Mouse (Mus musculus): Measurements from ENCODE around the gene Trak1.

Gene Trak1

GRCm38 (mm10) chr9:121403157-121403671, 105.9 kb downstream of the Trak1 start:
- DNase-seq = peak; percentile 86

- no peak for DNase-seq
Measured at GRCm38 (mm10) chr9:121403699-121404098, 106.4 kb downstream of the Trak1 start.

GRCm38 (mm10) chr9:121405088-121405681, 107.9 kb downstream of the Trak1 start:
- DNase-seq = no peak

GRCm38 (mm10) chr9:121405792-121406191, 108.5 kb downstream of the Trak1 start:
- DNase-seq = no peak

- DNase-seq = no peak
Measured at GRCm38 (mm10) chr9:121414237-121414636, 116.9 kb downstream of the Trak1 start.

- DNase-seq = peak; percentile 65
Measured at GRCm38 (mm10) chr9:121415626-121416241, 118.4 kb downstream of the Trak1 start.

GRCm38 (mm10) chr9:121416460-121416859, 119.2 kb downstream of the Trak1 start:
- no peak for DNase-seq

- DNase-seq = no peak
Measured at GRCm38 (mm10) chr9:121416872-121417637, 119.8 kb downstream of the Trak1 start.

- no peak for DNase-seq
Measured at GRCm38 (mm10) chr9:121419011-121419410, 121.7 kb downstream of the Trak1 start.

GRCm38 (mm10) chr9:121419573-121419972, 122.3 kb downstream of the Trak1 start:
- DNase-seq = no peak

- DNase-seq = no peak
Measured at GRCm38 (mm10) chr9:121420817-121421216, 123.5 kb downstream of the Trak1 start.

- peak; percentile 57 for DNase-seq
Measured at GRCm38 (mm10) chr9:121422402-121422801, 125.1 kb downstream of the Trak1 start.

GRCm38 (mm10) chr9:121423621-121424020, 126.3 kb downstream of the Trak1 start:
- no peak for DNase-seq

- DNase-seq = no peak
Measured at GRCm38 (mm10) chr9:121424281-121425164, 127.2 kb downstream of the Trak1 start.

- DNase-seq = no peak
Measured at GRCm38 (mm10) chr9:121426451-121426850, 129.1 kb downstream of the Trak1 start.

GRCm38 (mm10) chr9:121426902-121427301, 129.6 kb downstream of the Trak1 start:
- DNase-seq = no peak

- no peak for DNase-seq
Measured at GRCm38 (mm10) chr9:121429592-121429991, 132.3 kb downstream of the Trak1 start.

- no peak for DNase-seq
Measured at GRCm38 (mm10) chr9:121430379-121430778, 133.1 kb downstream of the Trak1 start.

GRCm38 (mm10) chr9:121433745-121434528, 136.6 kb downstream of the Trak1 start:
- DNase-seq = peak; percentile 56

GRCm38 (mm10) chr9:121435332-121435956, 138.1 kb downstream of the Trak1 start:
- DNase-seq = no peak

GRCm38 (mm10) chr9:121436501-121436900, 139.2 kb downstream of the Trak1 start:
- no peak for DNase-seq
